Mouse (Mus musculus): Measurements from ENCODE around the gene Gm9964. TPM values are rescaled to one million over a fixed set of nuclear protein-coding genes. Genes with fewer than 3 reads are reported as not detected.

Gm9964 gene
- polyA plus RNA-seq, 1 experiment, result not detected

- Histone ChIP-seq H3K36me3 (replicated peaks; ENCODE audit: low read length) (no peaks in the 10 kb centered on the region), H3K4me3 (replicated peaks) (no peak overlapping the region), H3K4me1 (peaks cover 65% of the 10 kb centered on the region), H3K9me3 (no peaks in the 10 kb centered on the region), H3K27me3 (replicated peaks) (peaks cover 1% of the 10 kb centered on the region)
- TF ChIP-seq FLI1 (IDR thresholded peaks at IDR 0.05; ENCODE audit: low read length) (no peak), GATA1 (IDR thresholded peaks at IDR 0.05; ENCODE audit: borderline replicate concordance, low read length) (no peak)
These were observed 6.4 kb upstream of the Gm9964 start for GRCm38 (mm10) chr11:79303109-79303508.

GRCm38 (mm10) chr11:79299719-79300431 lies 3.2 kb upstream of the Gm9964 start:
- Histone ChIP-seq H3K4me3 (replicated peaks) (no peak overlapping the region), H3K36me3 (replicated peaks; ENCODE audit: low read length) (no peaks in the 10 kb centered on the region), H3K27me3 (replicated peaks) (no peaks in the 10 kb centered on the region), H3K9me3 (no peaks in the 10 kb centered on the region), H3K4me1 (peaks cover 52% of the 10 kb centered on the region)
- TF ChIP-seq GATA1 (IDR thresholded peaks at IDR 0.05; ENCODE audit: borderline replicate concordance, low read length) (no peak), FLI1 (IDR thresholded peaks at IDR 0.05; ENCODE audit: low read length) (no peak)

GRCm38 (mm10) chr11:79296167-79296566 lies 539 bp downstream of the Gm9964 start:
- Histone ChIP-seq H3K4me1 (peaks cover 65% of the 10 kb centered on the region), H3K36me3 (replicated peaks; ENCODE audit: low read length) (no peaks in the 10 kb centered on the region), H3K9me3 (no peaks in the 10 kb centered on the region), H3K4me3 (replicated peaks) (no peak overlapping the region), H3K27me3 (replicated peaks) (no peaks in the 10 kb centered on the region)
- TF ChIP-seq GATA1 (IDR thresholded peaks at IDR 0.05; ENCODE audit: borderline replicate concordance, low read length), result no peak
- TF ChIP-seq FLI1 (IDR thresholded peaks at IDR 0.05; ENCODE audit: low read length), result no peak

GRCm38 (mm10) chr11:79293971-79294370 lies 2.7 kb downstream of the Gm9964 start:
- TF ChIP-seq GATA1 (IDR thresholded peaks at IDR 0.05; ENCODE audit: borderline replicate concordance, low read length), result no peak
- no peak for TF ChIP-seq FLI1 (IDR thresholded peaks at IDR 0.05; ENCODE audit: low read length)
- Histone ChIP-seq H3K9me3 (no peaks in the 10 kb centered on the region), H3K27me3 (replicated peaks) (no peaks in the 10 kb centered on the region), H3K36me3 (replicated peaks; ENCODE audit: low read length) (no peaks in the 10 kb centered on the region), H3K4me1 (peaks cover 76% of the 10 kb centered on the region), H3K4me3 (replicated peaks) (no peak overlapping the region)

DNA sequence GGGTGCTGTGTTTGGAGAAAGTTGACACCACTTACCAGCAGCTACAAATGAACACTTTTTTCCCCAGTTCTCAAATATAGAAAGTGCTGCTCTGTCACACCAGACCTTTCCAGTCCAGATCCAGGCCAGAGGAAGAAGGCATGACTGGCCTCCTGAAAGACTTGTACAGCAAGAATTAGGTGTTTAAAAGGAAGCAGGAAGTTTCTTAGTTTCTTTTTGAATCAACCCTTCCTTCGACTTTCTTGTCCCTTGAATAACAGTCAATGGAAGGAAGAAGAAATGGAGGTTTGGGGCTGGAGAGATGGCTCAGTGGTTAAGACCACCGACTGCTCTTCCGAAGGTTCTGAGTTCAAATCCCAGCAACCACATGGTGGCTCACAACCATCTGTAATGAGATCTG lies 3.7 kb downstream of the Gm9964 start:
- H3K9me3 ChIP-seq, result no peaks in the 10 kb centered on the region
- no peaks in the 10 kb centered on the region for H3K36me3 ChIP-seq (replicated peaks; ENCODE audit: low read length)
- peaks cover 76% of the 10 kb centered on the region for H3K4me1 ChIP-seq
- H3K4me3 ChIP-seq (replicated peaks), result no peak overlapping the region
- TF ChIP-seq FLI1 (IDR thresholded peaks at IDR 0.05; ENCODE audit: low read length) (no peak), GATA1 (IDR thresholded peaks at IDR 0.05; ENCODE audit: borderline replicate concordance, low read length) (no peak)
- no peaks in the 10 kb centered on the region for H3K27me3 ChIP-seq (replicated peaks)

GRCm38 (mm10) chr11:79292130-79292529 lies 4.6 kb downstream of the Gm9964 start:
- peaks cover 83% of the 10 kb centered on the region for H3K4me1 ChIP-seq
- TF ChIP-seq FLI1 (IDR thresholded peaks at IDR 0.05; ENCODE audit: low read length) (no peak), GATA1 (IDR thresholded peaks at IDR 0.05; ENCODE audit: borderline replicate concordance, low read length) (no peak)

DNA sequence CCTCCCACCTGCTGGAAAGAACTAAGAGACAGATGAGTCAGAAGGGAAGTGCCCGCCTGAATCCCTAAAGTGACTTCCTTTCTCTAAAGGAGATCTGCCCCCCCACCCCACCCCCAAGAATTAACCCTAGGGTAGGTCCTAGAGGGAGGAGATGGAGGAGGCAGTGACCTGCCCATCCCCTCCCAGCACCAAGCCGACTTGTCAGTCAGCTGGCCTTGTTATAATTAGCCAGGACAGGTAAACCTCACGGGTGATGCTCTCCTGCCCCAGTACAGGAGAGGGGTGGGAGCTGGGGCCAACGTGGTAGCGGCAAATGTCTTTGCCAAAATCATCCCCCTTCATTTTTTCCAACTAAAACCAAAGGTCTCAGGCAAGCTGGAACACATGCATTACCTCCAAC lies 5.1 kb downstream of the Gm9964 start:
- no peaks in the 10 kb centered on the region for H3K27me3 ChIP-seq (replicated peaks)
- no peaks in the 10 kb centered on the region for H3K36me3 ChIP-seq (replicated peaks; ENCODE audit: low read length)
- no peaks in the 10 kb centered on the region for H3K9me3 ChIP-seq
- no peak overlapping the region for H3K4me3 ChIP-seq (replicated peaks)
- H3K4me1 ChIP-seq, result peaks cover 83% of the 10 kb centered on the region
- no peak for TF ChIP-seq GATA1 (IDR thresholded peaks at IDR 0.05; ENCODE audit: borderline replicate concordance, low read length)
- TF ChIP-seq FLI1 (IDR thresholded peaks at IDR 0.05; ENCODE audit: low read length), result no peak

More at GRCm38 (mm10) chr11:79292130-79292529, 4.6 kb downstream of the Gm9964 start:
- no peaks in the 10 kb centered on the region for H3K36me3 ChIP-seq (replicated peaks; ENCODE audit: low read length)
- H3K4me3 ChIP-seq (replicated peaks), result no peak overlapping the region
- H3K27me3 ChIP-seq (replicated peaks), result no peaks in the 10 kb centered on the region
- H3K9me3 ChIP-seq, result no peaks in the 10 kb centered on the region

GRCm38 (mm10) chr11:79290473-79290872 lies 6.2 kb downstream of the Gm9964 start:
- no peak overlapping the region for H3K4me3 ChIP-seq (replicated peaks)
- no peak for TF ChIP-seq FLI1 (IDR thresholded peaks at IDR 0.05; ENCODE audit: low read length)
- no peak for TF ChIP-seq GATA1 (IDR thresholded peaks at IDR 0.05; ENCODE audit: borderline replicate concordance, low read length)
- no peaks in the 10 kb centered on the region for H3K36me3 ChIP-seq (replicated peaks; ENCODE audit: low read length)
- H3K27me3 ChIP-seq (replicated peaks), result no peaks in the 10 kb centered on the region
- peaks cover 84% of the 10 kb centered on the region for H3K4me1 ChIP-seq
- H3K9me3 ChIP-seq, result no peaks in the 10 kb centered on the region

GRCm38 (mm10) chr11:79288913-79289640 lies 7.6 kb downstream of the Gm9964 start:
- Histone ChIP-seq H3K36me3 (replicated peaks; ENCODE audit: low read length) (no peaks in the 10 kb centered on the region), H3K27me3 (replicated peaks) (no peaks in the 10 kb centered on the region), H3K9me3 (0 out of 2 replicates have a peak, but pooled peaks cover 3% of the 10 kb centered on the region), H3K4me3 (replicated peaks) (no peak overlapping the region), H3K4me1 (peaks cover 86% of the 10 kb centered on the region)
- TF ChIP-seq FLI1 (IDR thresholded peaks at IDR 0.05; ENCODE audit: low read length) (no peak), GATA1 (IDR thresholded peaks at IDR 0.05; ENCODE audit: borderline replicate concordance, low read length) (no peak)

GRCm38 (mm10) chr11:79288278-79288843 lies 8.3 kb downstream of the Gm9964 start:
- no peak overlapping the region for H3K4me3 ChIP-seq (replicated peaks)
- H3K36me3 ChIP-seq (replicated peaks; ENCODE audit: low read length), result no peaks in the 10 kb centered on the region
- 0 out of 2 replicates have a peak, but pooled peaks cover 3% of the 10 kb centered on the region for H3K9me3 ChIP-seq
- no peaks in the 10 kb centered on the region for H3K27me3 ChIP-seq (replicated peaks)
- TF ChIP-seq GATA1 (IDR thresholded peaks at IDR 0.05; ENCODE audit: borderline replicate concordance, low read length), result no peak
- TF ChIP-seq FLI1 (IDR thresholded peaks at IDR 0.05; ENCODE audit: low read length), result no peak
- H3K4me1 ChIP-seq, result peaks cover 80% of the 10 kb centered on the region

All from megakaryocyte, embryonic 14.5 days (primary cell).